Comparison of ENCODE assay signal across 12 mouse cellular contexts in the genomic region with DNA sequence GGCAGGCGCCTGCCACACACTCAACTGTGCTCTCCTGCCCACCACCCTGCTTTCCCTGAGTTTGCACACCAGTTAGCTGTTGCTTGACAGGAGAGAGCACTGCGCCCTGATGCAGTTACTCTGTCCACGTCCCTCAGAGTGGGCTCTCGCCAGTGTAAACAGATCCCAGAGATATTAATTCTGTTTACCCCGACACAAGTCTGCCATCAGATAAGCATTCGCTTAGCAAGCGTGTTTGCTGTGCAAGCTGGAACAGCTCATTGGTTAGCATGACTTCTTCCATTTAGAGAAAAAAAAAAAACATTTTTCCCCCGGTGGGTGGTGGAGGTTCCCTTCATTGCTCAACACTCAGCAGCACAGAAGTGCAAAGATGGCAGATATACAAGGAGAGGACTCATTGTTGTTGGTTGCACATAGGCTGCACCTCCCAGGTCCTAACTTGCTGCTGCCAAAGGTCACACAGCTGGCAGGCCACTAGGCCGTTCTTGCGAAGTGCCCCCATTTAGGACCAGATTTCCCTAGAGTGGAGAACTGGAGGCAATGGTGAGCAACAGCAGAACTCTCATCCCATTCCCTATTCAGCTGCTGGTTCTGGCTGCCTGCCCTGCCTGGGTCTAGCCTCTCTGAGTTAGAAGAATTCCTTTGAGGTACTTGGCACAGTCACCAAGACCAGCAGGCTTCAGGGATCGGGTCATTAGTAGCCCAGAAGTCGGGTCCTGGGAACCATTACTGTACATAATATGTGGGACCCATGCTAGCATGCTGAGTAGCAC. TPM values are rescaled to one million over a fixed set of nuclear protein-coding genes. Genes with fewer than 3 reads are reported as not detected.
DNase-seq lines count a peak whose midpoint lies in the region; ATAC-seq and TF ChIP-seq lines count a peak whose summit lies in the region.
"Had no signal": no experiment of that assay in that cellular context is flagged by ENCODE, and none has a peak within 500 bp of the region (broad histone marks: within the 10 kb centered on the region; RNA-seq: fewer than 3 reads in every experiment).

No protein-coding gene starts in this region.

- peak; percentile 25; the same call in 1 of the 2 replicates for ATAC-seq in stomach, embryonic 15.5 days (ENCODE audit: insufficient read depth, low FRiP score, low read depth)
- no peak for ATAC-seq in stomach, postnatal 0 days (ENCODE audit: low FRiP score, low TSS enrichment)
- ATAC-seq in neural tube, embryonic 14.5 days (ENCODE audit: low read depth), result peak; percentile 22; the same call in 1 of the 2 replicates

- H3K4me2 ChIP-seq in stomach, embryonic 15.5 days, result no peak overlapping the region
- H3K4me2 ChIP-seq in stomach, postnatal 0 days (replicated peaks; ENCODE audit: low read depth), result no peak overlapping the region
- no peak overlapping the region for H3K4me2 ChIP-seq in neural tube, embryonic 14.5 days (ENCODE audit: low read depth, low read length)
- H3K4me2 ChIP-seq: embryonic facial prominence, embryonic 15.5 days; liver, embryonic 15.5 days had no signal

- H3K9ac ChIP-seq in stomach, embryonic 15.5 days, result no peak overlapping the region
- no peak overlapping the region for H3K9ac ChIP-seq in stomach, postnatal 0 days (ENCODE audit: low read length)
- H3K9ac ChIP-seq in neural tube, embryonic 14.5 days (replicated peaks; ENCODE audit: low read depth, low read length), result no peak overlapping the region
- H3K9ac ChIP-seq: embryonic facial prominence, embryonic 15.5 days; liver, embryonic 15.5 days had no signal

- peak overlapping the region; percentile 31; the same call in 1 of the 2 replicates for H3K27ac ChIP-seq in stomach, embryonic 15.5 days
- H3K27ac ChIP-seq in stomach, postnatal 0 days (replicated peaks), result no peak overlapping the region
- H3K27ac ChIP-seq in neural tube, embryonic 14.5 days (ENCODE audit: low read depth, low read length), result no peak overlapping the region
- no peak overlapping the region for H3K27ac ChIP-seq in thymus, adult 2 months (ENCODE audit: control insufficient read depth, insufficient read depth, low read length)
- H3K27ac ChIP-seq: embryonic facial prominence, embryonic 15.5 days; liver, embryonic 15.5 days had no signal

- H3K36me3 ChIP-seq in stomach, embryonic 15.5 days, result no peaks in the 10 kb centered on the region
- no peaks in the 10 kb centered on the region for H3K36me3 ChIP-seq in stomach, postnatal 0 days (ENCODE audit: control insufficient read depth, insufficient read depth, low read length)
- H3K36me3 ChIP-seq in neural tube, embryonic 14.5 days (ENCODE audit: control insufficient read depth, insufficient read depth, low read length), result no peaks in the 10 kb centered on the region
- H3K36me3 ChIP-seq in thymus, adult 2 months (ENCODE audit: control insufficient read depth, insufficient read depth, low read length), result no peaks in the 10 kb centered on the region
- H3K36me3 ChIP-seq: embryonic facial prominence, embryonic 15.5 days; liver, embryonic 15.5 days had no signal

- no peak for TF ChIP-seq POLR2A in thymus, adult 2 months (IDR thresholded peaks at IDR 0.05; ENCODE audit: control insufficient read depth, extremely low read depth, insufficient read depth, low read length, poor library complexity)

- no peak for TF ChIP-seq CTCF in stomach, postnatal 0 days (IDR thresholded peaks at IDR 0.05; ENCODE audit: low read depth)
- no peak for TF ChIP-seq CTCF in thymus, adult 2 months (IDR thresholded peaks at IDR 0.05; ENCODE audit: borderline replicate concordance, control insufficient read depth, extremely low read depth, insufficient read depth, low read length, poor library complexity)

- WGBS in stomach, embryonic 15.5 days, result 43% methylated on average over 12 of the region's 12 CpGs
- WGBS in stomach, postnatal 0 days, result 39% methylated on average over 12 of the region's 12 CpGs
- WGBS in neural tube, embryonic 14.5 days, result 78% methylated on average over 12 of the region's 12 CpGs
- WGBS in thymus, adult 2 months, result 91% methylated on average over 12 of the region's 12 CpGs

- no peaks in the 10 kb centered on the region for H3K27me3 ChIP-seq in stomach, embryonic 15.5 days (replicated peaks)
- no peaks in the 10 kb centered on the region for H3K27me3 ChIP-seq in stomach, postnatal 0 days (ENCODE audit: control insufficient read depth, insufficient read depth, low read length)
- H3K27me3 ChIP-seq in neural tube, embryonic 14.5 days (ENCODE audit: control insufficient read depth, insufficient read depth, low read length), result no peaks in the 10 kb centered on the region
- H3K27me3 ChIP-seq in thymus, adult 2 months (ENCODE audit: control insufficient read depth, insufficient read depth, low read length), result no peaks in the 10 kb centered on the region
- H3K27me3 ChIP-seq: embryonic facial prominence, embryonic 15.5 days; liver, embryonic 15.5 days had no signal

- no peak overlapping the region for H3K4me3 ChIP-seq in stomach, embryonic 15.5 days (replicated peaks)
- H3K4me3 ChIP-seq in stomach, postnatal 0 days (ENCODE audit: low read depth, low read length), result no peak overlapping the region
- H3K4me3 ChIP-seq in neural tube, embryonic 14.5 days (ENCODE audit: low read depth, low read length), result no peak overlapping the region
- H3K4me3 ChIP-seq in thymus, adult 2 months (ENCODE audit: control insufficient read depth, insufficient read depth, low read length), result no peak overlapping the region
- H3K4me3 ChIP-seq: embryonic facial prominence, embryonic 15.5 days; liver, embryonic 15.5 days had no signal

- peak; percentile 44 to 65 for DNase-seq in cerebellum, postnatal 25 days
- no peak for DNase-seq in cerebellum, postnatal 4 days (ENCODE audit: low spot score in 2 of 2)
- DNase-seq in layer of hippocampus, postnatal 10 days (ENCODE audit: low spot score in 2 of 2), result peak; percentile 35 to 57
- no peak for DNase-seq in layer of hippocampus, adult 9-10 months (ENCODE audit: low spot score)
- no peak for DNase-seq in stomach, postnatal 0 days (ENCODE audit: low spot score)
- no peak for DNase-seq in thymus, adult 2 months
- DNase-seq: cerebellum, adult 11 months; heart, postnatal 36 days had no signal

- peaks cover 6% of the 10 kb centered on the region; the same call in 1 of the 2 replicates for H3K4me1 ChIP-seq in stomach, embryonic 15.5 days
- H3K4me1 ChIP-seq in stomach, postnatal 0 days (replicated peaks; ENCODE audit: control insufficient read depth, insufficient read depth), result peaks cover 2% of the 10 kb centered on the region; the same call in 1 of the 2 replicates
- H3K4me1 ChIP-seq in neural tube, embryonic 14.5 days (ENCODE audit: control insufficient read depth, insufficient read depth, low read length), result peaks cover 5% of the 10 kb centered on the region; the same call in 1 of the 2 replicates
- H3K4me1 ChIP-seq in thymus, adult 2 months (replicated peaks; ENCODE audit: control insufficient read depth, insufficient read depth, low read length), result 0 out of 2 replicates have a peak, but pooled peaks cover 2% of the 10 kb centered on the region

- TF ChIP-seq EP300 in stomach, postnatal 0 days (optimal IDR thresholded peaks at IDR 0.05), result no peak

- H3K9me3 ChIP-seq in stomach, embryonic 15.5 days, result no peaks in the 10 kb centered on the region
- H3K9me3 ChIP-seq in stomach, postnatal 0 days (ENCODE audit: control insufficient read depth, low read length), result no peaks in the 10 kb centered on the region
- no peaks in the 10 kb centered on the region for H3K9me3 ChIP-seq in neural tube, embryonic 14.5 days (ENCODE audit: control insufficient read depth, low read length)
- H3K9me3 ChIP-seq: embryonic facial prominence, embryonic 15.5 days; liver, embryonic 15.5 days had no signal

RNA-seq across cellular contexts. Expression of gene Ank, which starts 58.9 kb away (rescaled TPM):
- total RNA-seq in layer of hippocampus, postnatal 10 days (2021), result 100 to 1,000 TPM; 124 to 138 TPM
- 15.3 and 18.5 TPM in 2 replicates for polyA plus RNA-seq in stomach, embryonic 15.5 days (2015; fragmentation: Nextera tagmentation; extraction: Ambion mirVana)
- 16.2 and 20.3 TPM in 2 replicates for polyA plus RNA-seq in stomach, postnatal 0 days (2015; fragmentation: Nextera tagmentation; extraction: Ambion mirVana)
- polyA plus RNA-seq in neural tube, embryonic 14.5 days (2014; fragmentation: Nextera tagmentation; extraction: Ambion mirVana), result 18.0 and 19.5 TPM in 2 replicates
- polyA plus RNA-seq in thymus, adult 2 months (2012; rRNA removed), result 14.4 and 21.5 TPM in 2 replicates

Comparison
In these comparisons a context has a peak if more than half of its experiments do, and no peak if none do; other contexts are left out.
1. DNase-seq: peak in cerebellum, postnatal 25 days (2 of 2) and layer of hippocampus, postnatal 10 days (2 of 2); none in cerebellum, postnatal 4 days (0 of 2), layer of hippocampus, adult 9-10 months (single experiment), stomach, postnatal 0 days (single experiment) and thymus, adult 2 months (single experiment).